Mouse (Mus musculus): Measurements from ENCODE around the gene Galnt12. TPM values are rescaled to one million over a fixed set of nuclear protein-coding genes. Genes with fewer than 3 reads are reported as not detected.

Galnt12 gene
- total RNA-seq, 1 experiment from 2014 or later, result 1.4 TPM

DNA sequence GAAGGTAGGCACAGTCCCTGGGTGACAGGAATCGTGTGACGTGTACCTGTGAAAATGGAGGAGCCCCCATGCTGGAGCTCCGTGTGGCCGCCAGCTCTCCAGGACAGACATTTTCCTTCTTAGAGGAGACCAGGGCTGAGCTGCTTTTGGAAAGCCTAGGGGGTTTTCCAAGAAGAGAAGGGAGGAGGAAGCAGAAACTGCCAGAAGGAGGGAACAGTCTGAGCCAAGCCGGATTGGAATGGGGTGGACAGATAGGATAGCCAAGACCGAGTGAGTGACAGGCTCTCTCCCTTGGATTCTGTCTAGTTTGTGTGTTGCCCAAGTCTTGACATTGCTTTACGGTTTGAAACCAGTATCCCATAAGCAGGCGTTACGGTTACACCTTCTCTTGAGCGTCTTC lies 11.9 kb downstream of the Galnt12 start:
- no peak for DNase-seq

GRCm38 (mm10) chr4:47111885-47112284 lies 20.2 kb downstream of the Galnt12 start:
- no peak for DNase-seq

DNA sequence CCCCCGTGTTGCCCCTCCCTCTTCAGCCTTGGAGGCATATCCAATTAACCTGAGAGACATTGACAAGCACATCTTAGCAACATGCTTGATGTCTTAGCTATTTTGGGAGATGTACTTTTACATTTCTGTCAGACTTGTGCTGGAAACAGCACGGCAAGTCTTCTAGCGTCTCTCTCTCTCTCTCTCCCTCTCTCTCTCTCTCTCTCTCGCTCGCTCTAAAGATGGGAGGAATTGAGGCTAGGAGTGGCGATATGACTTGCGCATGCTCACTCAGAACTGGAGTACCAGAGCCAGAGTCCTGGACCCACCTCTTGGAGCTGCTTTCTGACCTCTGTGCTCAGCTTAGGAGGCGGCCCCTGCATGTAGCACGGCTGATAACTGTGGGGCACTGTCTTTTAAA lies 20.9 kb downstream of the Galnt12 start:
- no peak for DNase-seq

DNA sequence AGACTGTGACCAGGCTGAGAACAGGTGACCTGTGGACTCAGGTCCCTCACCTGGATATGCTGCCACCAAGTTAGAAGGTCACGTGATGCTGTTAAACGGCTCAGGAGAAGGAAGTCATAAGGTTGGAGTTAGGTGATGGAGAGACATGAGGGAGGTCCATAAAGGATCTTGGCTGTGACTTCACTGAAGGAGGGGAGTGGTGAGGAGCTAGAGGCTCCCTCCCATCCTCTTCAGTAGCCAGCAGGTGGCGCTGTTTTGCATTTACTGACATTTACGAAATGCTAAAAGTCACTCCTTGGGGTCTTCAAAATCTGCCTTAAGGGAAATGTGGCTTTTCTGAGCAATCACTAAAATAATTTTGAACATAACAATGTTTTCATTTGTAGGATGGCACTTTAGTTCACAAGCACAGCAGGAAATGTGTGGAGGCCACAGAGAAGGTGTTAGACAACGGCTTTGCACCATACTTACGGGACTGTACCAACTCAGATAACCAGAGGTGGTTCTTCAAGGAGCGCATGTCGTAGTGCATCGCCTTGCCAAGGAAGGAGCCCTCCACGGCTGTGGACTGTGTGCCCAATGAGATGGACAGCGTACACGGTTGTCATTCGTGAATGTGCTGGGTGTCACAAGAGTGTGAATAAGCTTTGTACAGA lies 30.5 kb downstream of the Galnt12 start:
- peak; percentile 66 for DNase-seq

DNA sequence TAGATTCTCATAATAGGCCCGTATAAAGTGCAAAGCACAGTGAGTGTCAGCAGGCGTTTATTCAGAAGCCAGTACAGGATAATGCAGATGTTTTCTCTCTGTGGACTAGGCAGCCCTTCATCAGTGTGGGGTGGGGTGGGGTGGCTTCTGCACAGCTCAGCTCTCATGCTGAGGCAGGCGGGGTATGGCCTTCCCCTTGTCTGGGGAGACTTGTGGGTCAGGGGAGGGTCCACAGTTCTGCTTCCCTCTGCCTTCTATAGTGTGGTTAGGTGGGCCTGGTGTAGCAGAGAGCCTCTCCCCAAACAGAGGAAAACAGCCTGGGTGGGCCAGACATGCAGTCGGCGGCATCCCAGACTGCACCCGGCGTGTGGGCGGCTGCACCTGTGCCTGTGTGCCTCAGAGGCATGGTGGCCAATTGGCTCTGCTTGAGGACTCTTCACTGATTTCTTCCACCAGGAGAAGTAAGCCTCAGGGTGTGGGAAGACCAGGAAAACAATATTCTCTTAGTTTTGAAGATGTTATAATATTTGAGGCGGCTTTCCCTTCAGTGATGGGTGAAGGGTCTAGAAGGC lies 32.5 kb downstream of the Galnt12 start:
- no peak for DNase-seq

DNA sequence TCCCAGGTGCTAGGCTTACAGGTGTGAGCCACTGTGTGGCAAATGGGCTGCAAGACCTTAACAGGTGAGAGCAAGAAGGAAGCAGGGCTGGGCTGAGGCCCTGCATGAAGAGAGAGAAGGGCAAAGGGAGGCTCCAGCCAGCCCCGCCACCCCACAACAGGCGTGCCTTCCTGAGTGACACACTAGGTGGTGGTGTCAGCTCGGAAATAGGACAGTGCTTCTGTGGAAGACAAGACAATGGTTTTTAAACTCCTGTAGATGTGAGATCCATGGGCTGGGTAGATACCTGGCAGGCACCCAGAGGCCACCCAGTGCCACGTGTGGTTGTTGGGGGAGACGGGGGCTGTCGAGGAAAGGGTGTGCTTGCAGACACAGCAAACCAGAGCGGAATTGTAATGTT lies 36.8 kb downstream of the Galnt12 start:
- DNase-seq, result no peak

DNA sequence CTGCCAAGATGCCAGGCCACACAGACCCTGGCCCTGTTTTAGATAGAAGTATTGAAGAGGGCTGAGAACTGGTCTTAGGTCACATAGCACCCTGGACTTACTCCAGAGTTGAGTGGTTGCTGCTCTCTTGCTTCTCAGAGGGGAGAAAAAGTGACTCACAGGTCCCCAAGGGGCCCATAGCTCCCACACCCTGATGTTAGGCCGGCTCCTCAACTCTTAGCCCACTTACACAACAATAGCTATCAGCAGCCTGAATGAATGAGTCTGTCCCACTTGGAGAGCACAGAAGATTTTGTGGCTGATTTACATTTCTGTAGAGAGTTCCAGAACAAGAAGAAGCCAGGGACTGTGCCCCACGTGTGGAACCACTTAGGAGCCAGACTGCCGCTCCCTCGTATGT lies 37.9 kb downstream of the Galnt12 start:
- no peak for DNase-seq

GRCm38 (mm10) chr4:47130111-47131050 lies 38.7 kb downstream of the Galnt12 start:
- no peak for DNase-seq

- no peak for DNase-seq
These were observed 40.2 kb downstream of the Galnt12 start for GRCm38 (mm10) chr4:47131931-47132330.

DNA sequence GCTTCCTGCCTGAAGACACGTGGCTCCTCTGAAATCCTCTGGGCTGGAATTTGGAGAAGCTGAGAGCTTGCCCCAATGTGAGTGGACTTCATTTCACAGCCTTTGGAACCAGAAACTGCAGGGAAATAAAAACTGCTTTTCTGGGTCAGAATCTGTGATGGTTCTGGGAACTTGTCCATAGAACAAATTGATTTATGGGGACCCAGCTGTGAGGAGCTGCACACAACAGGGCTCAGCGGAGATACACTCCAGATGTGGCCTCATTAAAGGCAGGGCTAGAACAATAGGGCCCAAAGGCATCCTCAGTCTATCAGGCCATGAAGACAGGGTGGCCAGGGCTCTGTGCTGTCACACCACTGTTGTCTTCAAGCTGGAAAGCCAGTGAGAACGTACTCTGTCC lies 40.7 kb downstream of the Galnt12 start:
- DNase-seq, result no peak

DNA sequence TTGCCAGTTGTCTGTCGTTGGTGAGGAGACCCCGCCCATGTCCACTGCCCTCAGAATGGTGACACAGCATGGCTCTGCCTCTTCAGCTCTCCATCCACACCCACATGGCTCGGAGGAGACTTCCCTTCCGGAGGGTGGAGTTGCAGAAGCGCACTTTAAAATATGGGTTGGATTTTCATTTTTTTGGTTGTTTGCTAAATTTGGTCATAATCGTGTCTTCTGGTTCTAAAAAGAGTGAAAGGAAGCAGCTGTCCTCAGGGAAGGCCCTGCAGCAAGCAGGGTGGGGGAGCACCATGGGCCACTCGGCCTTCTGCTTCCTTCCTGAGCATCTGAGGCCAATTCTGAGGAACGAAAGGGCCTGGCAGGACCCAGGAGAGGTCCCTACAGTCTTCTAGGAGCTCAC lies 45.0 kb downstream of the Galnt12 start:
- DNase-seq, result no peak

DNA sequence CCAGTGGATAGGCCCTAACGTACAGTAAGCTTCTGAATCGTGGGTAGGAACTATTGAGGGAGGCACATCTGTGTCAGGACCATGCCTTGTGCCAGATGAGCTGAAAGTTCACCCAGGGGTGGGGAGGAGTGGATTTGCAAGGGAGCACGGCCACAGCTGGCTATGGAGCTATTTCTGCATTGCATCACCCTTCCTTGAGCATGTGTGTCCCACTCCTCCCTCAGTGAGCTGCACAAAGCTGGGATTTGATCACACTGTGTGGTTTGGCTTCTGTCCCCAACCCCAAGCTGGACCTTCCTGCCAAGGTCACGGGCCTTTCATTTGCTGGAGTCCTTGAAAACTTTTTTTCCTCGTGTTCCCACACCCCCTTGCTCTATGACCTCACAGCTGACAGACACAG lies 45.8 kb downstream of the Galnt12 start:
- peak; percentile 21 for DNase-seq

GRCm38 (mm10) chr4:47138411-47138810 lies 46.7 kb downstream of the Galnt12 start:
- no peak for DNase-seq

DNA sequence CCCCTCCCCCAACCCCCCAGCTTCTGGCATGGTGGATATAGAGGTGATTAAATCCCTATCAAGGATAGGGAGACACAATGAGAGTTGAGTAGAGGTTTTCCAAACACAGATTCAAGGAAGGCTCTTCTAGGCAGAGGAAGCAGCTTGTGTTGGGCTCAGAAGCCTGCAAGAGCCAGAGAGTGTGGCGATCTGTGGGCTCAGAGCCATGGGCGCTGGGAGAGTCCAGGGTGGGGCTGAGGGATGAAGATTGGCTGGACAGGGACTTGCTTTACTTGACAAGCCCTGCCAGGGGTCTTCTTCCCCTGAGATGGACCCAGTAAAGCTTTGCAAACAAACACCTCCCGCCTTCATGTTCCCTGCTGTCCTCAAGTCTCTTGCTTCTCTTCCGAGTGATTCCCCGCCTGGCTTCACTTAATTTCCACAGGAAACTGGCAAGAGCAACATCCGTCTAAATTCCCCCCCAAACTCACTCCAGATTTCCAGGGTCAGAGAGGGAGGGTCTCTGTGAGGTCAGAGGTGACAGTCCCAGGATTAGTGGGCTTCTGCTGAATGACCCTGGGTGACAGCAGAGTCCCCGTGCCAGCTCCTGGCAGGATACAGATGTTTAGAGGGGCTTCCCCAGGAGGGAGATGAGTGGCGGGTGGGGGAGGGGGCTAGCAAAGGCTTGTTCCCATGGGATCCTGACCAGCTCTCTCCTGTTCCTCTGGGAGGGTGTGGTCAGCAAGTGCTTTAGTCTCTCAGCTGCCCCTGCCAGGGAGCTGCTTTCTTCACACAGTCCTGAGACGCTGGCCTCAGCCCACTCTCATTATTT lies 47.5 kb downstream of the Galnt12 start:
- DNase-seq, result peak; percentile 36

DNA sequence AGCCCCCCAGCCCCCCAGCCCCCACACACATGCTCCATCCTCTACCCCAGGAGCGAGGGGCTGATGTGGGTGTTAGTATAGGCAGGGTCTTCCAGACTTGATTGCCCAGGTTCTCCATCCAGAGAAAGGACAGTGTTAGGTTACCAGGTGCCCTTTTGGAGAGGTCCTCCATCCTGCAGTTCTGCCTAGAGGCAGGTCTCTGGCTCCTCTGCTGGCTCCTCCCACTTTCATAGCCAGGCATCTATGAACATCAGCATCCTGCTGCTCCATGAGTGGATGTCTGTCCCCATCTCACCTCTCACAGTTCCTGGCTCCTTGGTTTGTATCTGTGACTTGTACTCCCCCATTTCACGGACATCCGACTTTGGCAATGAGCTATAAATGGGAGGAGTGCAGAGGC lies 48.6 kb downstream of the Galnt12 start:
- DNase-seq, result no peak

DNA sequence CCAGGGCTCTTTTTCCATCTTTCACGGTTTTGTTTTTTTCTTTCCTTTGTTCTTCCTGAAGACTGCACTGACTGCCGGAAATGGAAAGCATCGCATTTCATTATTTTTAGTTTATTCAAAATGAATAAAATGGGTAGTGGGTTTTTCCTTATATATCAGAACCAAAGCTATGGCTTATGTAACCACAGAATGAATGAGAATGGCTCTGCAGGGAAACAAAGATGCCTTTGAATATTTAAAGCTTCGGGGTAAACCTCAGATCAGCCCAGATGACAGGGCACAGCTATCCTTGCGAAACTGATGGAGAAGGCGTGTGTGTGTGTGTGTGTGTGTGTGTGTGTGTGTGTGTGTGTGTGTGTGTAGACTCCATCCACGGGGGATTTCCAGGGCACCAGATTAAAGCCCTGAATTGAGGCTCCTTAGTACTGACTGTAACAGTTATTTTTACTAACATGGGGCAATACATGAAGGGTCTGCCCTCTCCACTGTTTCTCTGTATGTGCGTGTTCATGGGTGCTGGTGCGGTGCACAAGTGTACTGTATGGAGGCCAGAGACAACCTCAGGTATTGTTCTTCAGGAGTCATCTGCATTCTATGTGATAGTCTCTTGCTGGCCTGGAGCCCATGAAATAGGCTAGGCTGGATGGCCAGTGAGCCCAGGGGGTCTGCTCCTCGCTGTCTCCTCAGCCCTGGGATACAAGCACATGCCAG lies 49.9 kb downstream of the Galnt12 start:
- DNase-seq, result no peak

GRCm38 (mm10) chr4:47143849-47144248 lies 52.1 kb downstream of the Galnt12 start:
- DNase-seq, result no peak

- no peak for DNase-seq
These were observed 53.6 kb downstream of the Galnt12 start for GRCm38 (mm10) chr4:47145341-47145740.

DNA sequence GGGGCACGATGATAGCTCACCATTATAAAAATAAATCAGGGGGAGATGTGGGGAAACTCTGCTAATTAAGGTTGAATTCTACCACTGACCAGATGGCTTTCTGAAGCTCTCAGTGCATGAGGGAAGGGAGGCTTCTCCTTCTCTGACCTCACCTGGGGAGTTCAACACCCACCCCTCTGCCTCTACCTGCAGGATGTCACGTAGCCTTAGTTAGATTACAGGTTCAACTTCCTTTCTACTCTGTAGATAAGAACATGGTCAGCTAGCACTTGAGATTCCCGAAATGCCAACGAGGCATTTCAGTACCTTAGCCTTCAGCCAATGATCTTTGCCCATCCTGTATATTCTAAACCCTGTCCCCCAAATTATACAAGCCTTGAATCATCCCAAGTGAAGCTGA lies 54.9 kb downstream of the Galnt12 start:
- DNase-seq, result no peak

- no peak for DNase-seq
These were observed 58.3 kb downstream of the Galnt12 start for GRCm38 (mm10) chr4:47149963-47150362.

- DNase-seq, result no peak
These were observed 59.1 kb downstream of the Galnt12 start for GRCm38 (mm10) chr4:47150806-47151205.
